Mouse (Mus musculus): ENCODE data around the gene Tmem106c. TPM values are rescaled to one million over a fixed set of nuclear protein-coding genes. Genes with fewer than 3 reads are reported as not detected.

The Tmem106c gene
- 10 to 100 TPM; 38.1 to 49.5 TPM for total RNA-seq (2021)
- long read RNA-seq, experiment 1, transcript Tmem106c-202 (8 exons, 1,455 nt), result major isoform, 30 of 70 reads
- long read RNA-seq, experiment 1, transcript Tmem106c-201 (8 exons, 1,623 nt), result minor isoform, 24 of 70 reads
- long read RNA-seq, experiment 1, partial matches to known transcripts, result 4 of 70 reads
- long read RNA-seq, experiment 1, other reads (novel, unspliced or antisense), result 12 of 70 reads
- long read RNA-seq, experiment 2, transcript Tmem106c-201 (8 exons, 1,623 nt), result minor isoform, 12 of 37 reads
- long read RNA-seq, experiment 2, transcript Tmem106c-202 (8 exons, 1,455 nt), result major isoform, 16 of 37 reads
- long read RNA-seq, experiment 2, partial matches to known transcripts, result 2 of 37 reads
- long read RNA-seq, experiment 2, other reads (novel, unspliced or antisense), result 7 of 37 reads

GRCm38 (mm10) chr15:97963989-97964835, at the start of gene Tmem106c:
Gene Tmem106c (plus strand): TSS chr15:97964200.
- peak; percentile 94 for DNase-seq

GRCm38 (mm10) chr15:97914331-97914747, 49.7 kb upstream of the Tmem106c start:
- DNase-seq, result peak; percentile 63

- no peak for DNase-seq
Observed at GRCm38 (mm10) chr15:97917994-97918393, 46.0 kb upstream of the Tmem106c start.

- no peak for DNase-seq
Observed at GRCm38 (mm10) chr15:97919217-97919616, 44.8 kb upstream of the Tmem106c start.

GRCm38 (mm10) chr15:97920306-97920705, 43.7 kb upstream of the Tmem106c start:
- DNase-seq, result no peak

GRCm38 (mm10) chr15:97921796-97922195, 42.2 kb upstream of the Tmem106c start:
- DNase-seq, result no peak

GRCm38 (mm10) chr15:97922421-97922820, 41.6 kb upstream of the Tmem106c start:
- DNase-seq, result no peak

- no peak for DNase-seq
Observed at GRCm38 (mm10) chr15:97927018-97927417, 37.0 kb upstream of the Tmem106c start.

GRCm38 (mm10) chr15:97927821-97928220, 36.2 kb upstream of the Tmem106c start:
- no peak for DNase-seq

- DNase-seq, result no peak
Observed at GRCm38 (mm10) chr15:97929259-97929824, 34.7 kb upstream of the Tmem106c start.

- DNase-seq, result no peak
Observed at GRCm38 (mm10) chr15:97932441-97932840, 31.6 kb upstream of the Tmem106c start.

- no peak for DNase-seq
Observed at GRCm38 (mm10) chr15:97938580-97938979, 25.4 kb upstream of the Tmem106c start.

GRCm38 (mm10) chr15:97940088-97940487, 23.9 kb upstream of the Tmem106c start:
- no peak for DNase-seq

GRCm38 (mm10) chr15:97941306-97941705, 22.7 kb upstream of the Tmem106c start:
- DNase-seq, result no peak

GRCm38 (mm10) chr15:97942538-97942937, 21.5 kb upstream of the Tmem106c start:
- no peak for DNase-seq

- no peak for DNase-seq
Observed at GRCm38 (mm10) chr15:97943356-97943755, 20.6 kb upstream of the Tmem106c start.

- DNase-seq, result no peak
Observed at GRCm38 (mm10) chr15:97944919-97945574, 19.0 kb upstream of the Tmem106c start.

- DNase-seq, result no peak
Observed at GRCm38 (mm10) chr15:97945656-97946315, 18.2 kb upstream of the Tmem106c start.

GRCm38 (mm10) chr15:97948720-97949119, 15.3 kb upstream of the Tmem106c start:
- DNase-seq, result no peak

- DNase-seq, result no peak
Observed at GRCm38 (mm10) chr15:97949706-97950105, 14.3 kb upstream of the Tmem106c start.

- DNase-seq, result no peak
Observed at GRCm38 (mm10) chr15:97950240-97950639, 13.8 kb upstream of the Tmem106c start.

All from adrenal gland, postnatal 10 days (tissue).